Mouse (Mus musculus) forebrain, embryonic 11.5 days (tissue): Measurements from ENCODE around the gene Nf2. TPM values are rescaled to one million over a fixed set of nuclear protein-coding genes. Genes with fewer than 3 reads are reported as not detected.
A peak's percentile ranks its signal among the peaks of the same experiment; 100 is the strongest.

ENCODE experiments used
- ATAC-seq: fragments of 200-750 bp; cut with Nextera tagmentation; replicated peaks from 2 replicates; pipeline ENCODE4 v1.8.0; 2017; ENCODE audit warnings: moderate TSS enrichment; ENCODE audit not compliant: low FRiP score
- DNase-seq: peaks from one replicate; pipeline ENCODE4 v3.0.0-alpha.2; 2017; ENCODE audit warnings: low spot score
- H3K27ac ChIP-seq: fragments of 300-500 bp; sonication (generic); 2 replicates; pipeline ENCODE4 v1.5.1; 2014; ENCODE audit warnings: low read depth, low read length
- H3K27me3 ChIP-seq: fragments of 300-500 bp; sonication (generic); 2 replicates; pipeline ENCODE4 v1.6.1; 2014; ENCODE audit warnings: mild to moderate bottlenecking, low read length, mixed read lengths; ENCODE audit not compliant: control insufficient read depth, insufficient read depth
- H3K36me3 ChIP-seq: fragments of 300-500 bp; sonication (generic); 2 replicates; pipeline ENCODE4 v1.6.1; 2014; ENCODE audit warnings: mild to moderate bottlenecking, low read length, moderate library complexity, mixed read lengths; ENCODE audit not compliant: control insufficient read depth, insufficient read depth
- H3K4me1 ChIP-seq: fragments of 300-500 bp; sonication (generic); replicated peaks from 2 replicates; pipeline ENCODE4 v1.6.1; 2014; ENCODE audit warnings: low read length, mixed read lengths; ENCODE audit not compliant: control insufficient read depth, insufficient read depth
- H3K4me2 ChIP-seq: fragments of 300-500 bp; sonication (generic); 2 replicates; pipeline ENCODE4 v1.6.1; 2014; ENCODE audit warnings: low read depth, mild to moderate bottlenecking, low read length, moderate library complexity, mixed read lengths; ENCODE audit not compliant: severe bottlenecking
- H3K4me3 ChIP-seq: fragments of 300-500 bp; sonication (generic); 2 replicates; pipeline ENCODE4 v1.5.1; 2014; ENCODE audit warnings: low read depth, low read length
- H3K9ac ChIP-seq: fragments of 300-500 bp; sonication (generic); 2 replicates; pipeline ENCODE4 v1.6.1; 2014; ENCODE audit warnings: low read length
- H3K9me3 ChIP-seq: fragments of 300-500 bp; sonication (generic); 2 replicates; pipeline ENCODE4 v1.6.1; 2016; ENCODE audit warnings: low read length, mixed read lengths; ENCODE audit not compliant: control insufficient read depth
- WGBS: fragments of 180-500 bp; shearing (Covaris S2); extraction: QIAGEN DNeasy Blood & Tissue Kit; methylation state at CpG from one replicate; pipeline ENCODE4 v1.1.7; 2014; 5-methylcytosine and 5-hydroxymethylcytosine counted together
- polyA plus RNA-seq: library from polyadenylated mRNA; unstranded; fragments of >200 nt; fragmentation: Nextera tagmentation; extraction: Ambion mirVana; gene quantifications from 2 replicates; pipeline ENCODE4 v1.2.1, GENCODE M21; 2014

Gene Nf2
- polyA plus RNA-seq, 1 experiment from 2014 or later, result 57.4 TPM

- Histone ChIP-seq H3K9me3 (no peaks in the 10 kb centered on the region), H3K9ac (no peak overlapping the region), H3K36me3 (no peaks in the 10 kb centered on the region), H3K27ac (no peak overlapping the region), H3K4me1 (peaks cover 2% of the 10 kb centered on the region; the same call in 1 of the 2 replicates), H3K27me3 (no peaks in the 10 kb centered on the region), H3K4me2 (no peak overlapping the region), H3K4me3 (no peak overlapping the region)
- DNase-seq, result no peak
- WGBS, result 94% methylated on average over 2 of the region's 2 CpGs
- no peak for ATAC-seq
These were observed 1.1 kb upstream of the Nf2 start for GRCm38 (mm10) chr11:4850404-4850803.

GRCm38 (mm10) chr11:4848483-4849248 lies 670 bp downstream of the Nf2 start:
- whole genome bisulfite sequencing, result 1% methylated on average over 50 of the region's 50 CpGs

DNA sequence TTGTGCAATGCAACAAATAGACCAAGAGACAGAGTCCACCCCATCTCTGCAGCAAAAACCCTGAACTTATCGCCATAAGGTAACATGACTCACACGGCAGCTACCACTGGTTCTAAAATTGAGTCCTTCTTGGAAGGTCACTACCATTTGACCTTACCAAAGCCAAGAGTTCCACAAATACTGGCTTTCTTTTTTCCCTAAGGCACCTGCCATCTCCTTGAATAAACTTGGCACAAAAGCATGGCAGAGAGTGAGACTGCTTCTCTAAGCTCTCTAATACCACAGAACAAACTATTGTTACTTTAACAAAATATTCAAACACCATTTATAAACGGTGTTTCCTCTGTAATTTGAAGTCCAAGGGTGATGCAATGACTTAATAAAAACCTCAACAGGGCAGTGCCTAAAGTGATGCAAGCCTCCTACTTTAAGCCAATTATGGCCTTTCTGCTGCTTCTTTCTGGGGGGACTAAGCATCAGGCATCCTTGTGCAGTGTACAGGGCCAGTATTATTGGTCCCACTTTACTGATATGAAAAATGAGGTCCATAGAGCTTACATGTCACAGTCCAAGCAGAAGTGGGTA lies 8.3 kb downstream of the Nf2 start:
- no peak for DNase-seq
- 89% methylated on average over 3 of the region's 3 CpGs for WGBS

More at GRCm38 (mm10) chr11:4848483-4849248, 670 bp downstream of the Nf2 start:
- ATAC-seq (no peak; the same call in 1 of the 2 replicates), DNase-seq (no peak)
- Histone ChIP-seq H3K36me3 (no peaks in the 10 kb centered on the region), H3K4me1 (peaks cover 2% of the 10 kb centered on the region; the same call in 1 of the 2 replicates), H3K9ac (peak overlapping the region; percentile 94), H3K27ac (peak overlapping the region; percentile 48; the same call in 1 of the 2 replicates), H3K9me3 (no peaks in the 10 kb centered on the region), H3K4me2 (peak overlapping the region; percentile 51), H3K27me3 (no peaks in the 10 kb centered on the region), H3K4me3 (peak overlapping the region; percentile 76)

GRCm38 (mm10) chr11:4838235-4838634 lies 11.1 kb downstream of the Nf2 start:
- Histone ChIP-seq H3K36me3 (no peaks in the 10 kb centered on the region), H3K27ac (no peak overlapping the region), H3K9me3 (no peaks in the 10 kb centered on the region), H3K9ac (no peak overlapping the region), H3K4me3 (no peak overlapping the region), H3K27me3 (no peaks in the 10 kb centered on the region), H3K4me2 (no peak overlapping the region), H3K4me1 (no peaks in the 10 kb centered on the region)
- no peak for DNase-seq
- no peak for ATAC-seq
- WGBS, result 83% methylated on average over 1 of the region's 1 CpGs

More for the DNA sequence above, 8.3 kb downstream of the Nf2 start:
- no peak for ATAC-seq
- no peak overlapping the region for H3K4me2 ChIP-seq
- H3K4me3 ChIP-seq, result no peak overlapping the region
- H3K27ac ChIP-seq, result no peak overlapping the region
- H3K27me3 ChIP-seq, result no peaks in the 10 kb centered on the region
- H3K9ac ChIP-seq, result no peak overlapping the region
- no peaks in the 10 kb centered on the region for H3K4me1 ChIP-seq
- H3K9me3 ChIP-seq, result no peaks in the 10 kb centered on the region
- no peaks in the 10 kb centered on the region for H3K36me3 ChIP-seq

DNA sequence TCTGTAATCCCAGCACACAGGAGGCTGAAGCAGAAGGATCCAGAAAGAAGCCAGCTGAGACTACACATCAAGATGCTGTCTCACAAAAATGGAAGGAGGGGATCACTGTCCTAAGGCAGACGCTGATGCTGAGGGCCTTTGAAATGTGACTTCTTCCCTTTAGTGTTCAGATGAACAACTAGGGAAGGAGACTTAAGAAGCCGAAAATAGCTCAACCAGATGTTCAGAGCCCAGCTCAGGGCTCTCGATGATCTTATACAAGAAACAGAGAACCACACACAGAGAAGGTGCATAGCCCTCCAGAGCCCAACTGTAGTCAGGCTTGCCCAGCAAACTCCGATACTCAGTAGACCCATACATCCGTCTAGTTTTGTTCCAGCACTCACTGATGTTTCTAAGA lies 12.0 kb downstream of the Nf2 start:
- 79% methylated on average over 5 of the region's 5 CpGs for WGBS
- Histone ChIP-seq H3K27ac (no peak overlapping the region), H3K4me1 (no peaks in the 10 kb centered on the region), H3K4me2 (no peak overlapping the region), H3K9me3 (no peaks in the 10 kb centered on the region), H3K4me3 (no peak overlapping the region), H3K36me3 (no peaks in the 10 kb centered on the region), H3K27me3 (no peaks in the 10 kb centered on the region), H3K9ac (no peak overlapping the region)
- ATAC-seq (no peak), DNase-seq (no peak)

GRCm38 (mm10) chr11:4836755-4837154 lies 12.6 kb downstream of the Nf2 start:
- Histone ChIP-seq H3K36me3 (no peaks in the 10 kb centered on the region), H3K27me3 (no peaks in the 10 kb centered on the region), H3K4me1 (no peaks in the 10 kb centered on the region), H3K9me3 (no peaks in the 10 kb centered on the region), H3K4me3 (no peak overlapping the region), H3K9ac (no peak overlapping the region), H3K4me2 (no peak overlapping the region), H3K27ac (no peak overlapping the region)
- ATAC-seq, result no peak
- 69% methylated on average over 6 of the region's 6 CpGs for WGBS
- no peak for DNase-seq

GRCm38 (mm10) chr11:4835436-4835835 lies 13.9 kb downstream of the Nf2 start:
- no peaks in the 10 kb centered on the region for H3K9me3 ChIP-seq
- H3K36me3 ChIP-seq, result no peaks in the 10 kb centered on the region
- no peaks in the 10 kb centered on the region for H3K27me3 ChIP-seq
- DNase-seq (no peak), ATAC-seq (no peak)
- no peak overlapping the region for H3K27ac ChIP-seq
- H3K4me2 ChIP-seq, result no peak overlapping the region
- 88% methylated on average over 6 of the region's 6 CpGs for whole genome bisulfite sequencing
- no peak overlapping the region for H3K9ac ChIP-seq
- H3K4me1 ChIP-seq, result no peaks in the 10 kb centered on the region
- no peak overlapping the region for H3K4me3 ChIP-seq

- H3K27me3 ChIP-seq, result no peaks in the 10 kb centered on the region
- no peak overlapping the region for H3K27ac ChIP-seq
- no peak for ATAC-seq
- no peak overlapping the region for H3K4me3 ChIP-seq
- 81% methylated on average over 3 of the region's 3 CpGs for WGBS
- no peaks in the 10 kb centered on the region for H3K4me1 ChIP-seq
- no peaks in the 10 kb centered on the region for H3K9me3 ChIP-seq
- H3K36me3 ChIP-seq, result no peaks in the 10 kb centered on the region
- no peak overlapping the region for H3K9ac ChIP-seq
- no peak for DNase-seq
- H3K4me2 ChIP-seq, result no peak overlapping the region
These were observed 15.9 kb downstream of the Nf2 start for GRCm38 (mm10) chr11:4833295-4833939.
